ENCODE assay signal across 8 mouse cellular contexts in the genomic region with DNA sequence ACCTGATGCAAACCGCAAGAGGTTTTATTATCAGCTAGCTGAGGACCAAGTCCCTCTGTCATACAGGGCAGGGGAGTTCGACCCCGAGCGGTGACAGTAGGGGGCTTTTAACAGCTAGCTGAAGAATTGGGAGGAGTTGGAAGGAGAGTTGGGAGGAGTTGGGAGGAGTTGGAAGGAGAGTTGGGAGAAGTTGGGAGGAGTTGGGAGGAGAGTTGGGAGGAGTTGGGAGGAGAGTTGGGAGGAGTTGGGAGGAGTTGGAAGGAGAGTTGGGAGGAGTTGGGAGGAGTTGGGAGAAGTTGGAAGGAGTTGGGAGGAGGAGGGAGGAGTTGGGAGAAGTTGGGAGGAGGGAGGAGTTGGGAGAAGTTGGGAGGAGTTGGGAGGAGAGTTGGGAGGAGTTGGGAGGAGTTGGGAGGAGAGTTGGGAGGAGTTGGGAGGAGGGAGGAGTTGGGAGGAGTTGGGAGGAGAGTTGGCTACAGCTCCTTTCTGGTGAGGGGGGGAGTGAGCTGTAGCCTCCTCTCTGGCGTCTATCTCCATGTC. TPM values are rescaled to one million over a fixed set of nuclear protein-coding genes. Genes with fewer than 3 reads are reported as not detected.
"Had no signal": no experiment of that assay in that cellular context is flagged by ENCODE, and none has a peak within 500 bp of the region (broad histone marks: within the 10 kb centered on the region; RNA-seq: fewer than 3 reads in every experiment).

No protein-coding gene starts in this region.

RNA-seq across cellular contexts. Expression of a gene that starts 2.2 kb away (rescaled TPM):
- total RNA-seq: layer of hippocampus, postnatal 14 days; left cerebral cortex, adult 18-20 months; megakaryocyte-erythroid progenitor cell, adult 5-6 weeks had no signal
- polyA plus RNA-seq: limb, embryonic 13.5 days; midbrain, embryonic 12.5 days; midbrain, embryonic 16.5 days; neural tube, embryonic 14.5 days had no signal

RNA-seq across cellular contexts. Expression of a gene that starts 37.5 kb away (rescaled TPM):
- polyA plus RNA-seq: lung, embryonic 15.5 days; neural tube, embryonic 14.5 days had no signal

RNA-seq across cellular contexts. Expression of a gene that starts 38.1 kb away (rescaled TPM):
- total RNA-seq: megakaryocyte-erythroid progenitor cell, adult 5-6 weeks had no signal
- polyA plus RNA-seq: lung, embryonic 15.5 days had no signal

RNA-seq across cellular contexts. Expression of a gene that starts 50.2 kb away (rescaled TPM):
- total RNA-seq: megakaryocyte-erythroid progenitor cell, adult 5-6 weeks had no signal
